Mouse (Mus musculus): ENCODE data around the gene Skap2.

Skap2 gene

GRCm38 (mm10) chr6:52012409-52013244, at the start of gene Skap2:
Skap2 (minus strand) TSS chr6:52012549.
- DNase-seq: peak; percentile 99 to 100

- peak; percentile 9 to 24 for DNase-seq
Observed at GRCm38 (mm10) chr6:52058899-52059448, 46.6 kb upstream of the Skap2 start.

GRCm38 (mm10) chr6:52058120-52058519, 45.8 kb upstream of the Skap2 start:
- no peak for DNase-seq

GRCm38 (mm10) chr6:52053567-52054561, 41.5 kb upstream of the Skap2 start:
- DNase-seq: no peak

GRCm38 (mm10) chr6:52050062-52050461, 37.7 kb upstream of the Skap2 start:
- no peak for DNase-seq

- peak in 1 of 2 experiments; percentile 65 for DNase-seq
Observed at GRCm38 (mm10) chr6:52045517-52045916, 33.2 kb upstream of the Skap2 start.

- peak in 1 of 2 experiments; percentile 53 for DNase-seq
Observed at GRCm38 (mm10) chr6:52036077-52036476, 23.7 kb upstream of the Skap2 start.

- DNase-seq: no peak
Observed at GRCm38 (mm10) chr6:52031181-52031580, 18.8 kb upstream of the Skap2 start.

- no peak for DNase-seq
Observed at GRCm38 (mm10) chr6:52028131-52028530, 15.8 kb upstream of the Skap2 start.

- no peak for DNase-seq
Observed at GRCm38 (mm10) chr6:52027181-52027580, 14.8 kb upstream of the Skap2 start.

- DNase-seq: no peak
Observed at GRCm38 (mm10) chr6:52026281-52026680, 13.9 kb upstream of the Skap2 start.

GRCm38 (mm10) chr6:52024730-52025129, 12.4 kb upstream of the Skap2 start:
- DNase-seq: no peak

- no peak for DNase-seq
Observed at GRCm38 (mm10) chr6:52022363-52022762, 10.0 kb upstream of the Skap2 start.

GRCm38 (mm10) chr6:52020276-52020675, 7.9 kb upstream of the Skap2 start:
- no peak for DNase-seq

GRCm38 (mm10) chr6:52013245-52013945, 1.0 kb upstream of the Skap2 start:
- no peak for DNase-seq

GRCm38 (mm10) chr6:52011559-52012408, 565 bp downstream of the Skap2 start:
- DNase-seq: no peak

GRCm38 (mm10) chr6:52009385-52009784, 3.0 kb downstream of the Skap2 start:
- DNase-seq: no peak

- DNase-seq: peak; percentile 31 to 42
Observed at GRCm38 (mm10) chr6:52008757-52009156, 3.6 kb downstream of the Skap2 start.

- DNase-seq: no peak
Observed at GRCm38 (mm10) chr6:52006649-52007218, 5.6 kb downstream of the Skap2 start.

GRCm38 (mm10) chr6:52005963-52006648, 6.2 kb downstream of the Skap2 start:
- peak in 1 of 2 experiments; percentile 12 for DNase-seq

GRCm38 (mm10) chr6:52005616-52005962, 6.8 kb downstream of the Skap2 start:
- DNase-seq: no peak

Measured in kidney, postnatal 36 days (tissue).